Mouse (Mus musculus) natural killer cell, adult 2 months (primary cell): ENCODE measurements around the gene Ccdc33.
A peak's percentile ranks its signal among the peaks of the same experiment; 100 is the strongest.

Experiments
- DNase-seq, 2 experiments: peaks; one replicate each; pipeline ENCODE4 v3.0.0; 2022; ENCODE audit warnings: low spot score in 2 of 2

Gene Ccdc33

GRCm38 (mm10) chr9:58091623-58092425 is 26.8 kb downstream of the Ccdc33 start:
- DNase-seq, result no peak

GRCm38 (mm10) chr9:58087277-58087998 is 31.2 kb downstream of the Ccdc33 start:
- DNase-seq, result no peak

- DNase-seq, result no peak
These were observed 31.8 kb downstream of the Ccdc33 start for GRCm38 (mm10) chr9:58086861-58087260.

- no peak for DNase-seq
These were observed 32.4 kb downstream of the Ccdc33 start for GRCm38 (mm10) chr9:58086203-58086602.

- DNase-seq, result peak in 1 of 2 experiments; percentile 5
These were observed 33.5 kb downstream of the Ccdc33 start for GRCm38 (mm10) chr9:58085074-58085473.

- no peak for DNase-seq
These were observed 34.0 kb downstream of the Ccdc33 start for GRCm38 (mm10) chr9:58084586-58084985.

GRCm38 (mm10) chr9:58074561-58074960 is 44.1 kb downstream of the Ccdc33 start:
- DNase-seq, result no peak

GRCm38 (mm10) chr9:58067546-58067945 is 51.1 kb downstream of the Ccdc33 start:
- DNase-seq, result no peak

GRCm38 (mm10) chr9:58066731-58067095 is 51.9 kb downstream of the Ccdc33 start:
- DNase-seq, result no peak

GRCm38 (mm10) chr9:58065977-58066730 is 52.5 kb downstream of the Ccdc33 start:
- no peak for DNase-seq

- no peak for DNase-seq
These were observed 53.1 kb downstream of the Ccdc33 start for GRCm38 (mm10) chr9:58065532-58065931.

- no peak for DNase-seq
These were observed 55.1 kb downstream of the Ccdc33 start, which contains the start of gene Stra6 for GRCm38 (mm10) chr9:58063531-58063930. Gene Stra6 (plus strand): TSS chr9:58063788.

GRCm38 (mm10) chr9:58060677-58061667 is 57.7 kb downstream of the Ccdc33 start:
- DNase-seq, result peak in 1 of 2 experiments; percentile 15

- no peak for DNase-seq
These were observed 58.7 kb downstream of the Ccdc33 start for GRCm38 (mm10) chr9:58059920-58060319.

- DNase-seq, result no peak
These were observed 63.0 kb downstream of the Ccdc33 start for GRCm38 (mm10) chr9:58055666-58056065.

- no peak for DNase-seq
These were observed 64.6 kb downstream of the Ccdc33 start for GRCm38 (mm10) chr9:58054032-58054431.

- DNase-seq, result no peak
These were observed 65.1 kb downstream of the Ccdc33 start for GRCm38 (mm10) chr9:58053544-58053943.

GRCm38 (mm10) chr9:58053102-58053501 is 65.5 kb downstream of the Ccdc33 start:
- DNase-seq, result peak in 1 of 2 experiments; percentile 27

- DNase-seq, result no peak
These were observed 66.7 kb downstream of the Ccdc33 start for GRCm38 (mm10) chr9:58051937-58052336.

- no peak for DNase-seq
These were observed 68.8 kb downstream of the Ccdc33 start for GRCm38 (mm10) chr9:58049861-58050260.

- no peak for DNase-seq
These were observed 69.4 kb downstream of the Ccdc33 start for GRCm38 (mm10) chr9:58049186-58049585.
